9 mouse cellular contexts compared by ENCODE assay signal in genomic region chr1:180225500-180226220, GRCm38 (mm10). TPM values are rescaled to one million over a fixed set of nuclear protein-coding genes. Genes with fewer than 3 reads are reported as not detected.
DNase-seq lines count a peak whose midpoint lies in the region; ATAC-seq and TF ChIP-seq lines count a peak whose summit lies in the region.
"Had no signal": no experiment of that assay in that cellular context is flagged by ENCODE, and none has a peak within 500 bp of the region (broad histone marks: within the 10 kb centered on the region; RNA-seq: fewer than 3 reads in every experiment).

No protein-coding gene starts in this region.

- 7% methylated on average over 21 of the region's 21 CpGs for WGBS in intestine, postnatal 0 days
- WGBS in neural tube, embryonic 12.5 days = 15% methylated on average over 21 of the region's 21 CpGs

- peak; percentile 96 for ATAC-seq in intestine, postnatal 0 days
- peak; percentile 80 for ATAC-seq in neural tube, embryonic 12.5 days (ENCODE audit: low FRiP score, low read depth)
- ATAC-seq: Patski had no signal

- H3K4me1 ChIP-seq in intestine, postnatal 0 days (replicated peaks; ENCODE audit: control insufficient read depth, insufficient read depth, low read length) = 0 out of 2 replicates have a peak, but pooled peaks cover 3% of the 10 kb centered on the region
- H3K4me1 ChIP-seq in neural tube, embryonic 12.5 days = peaks cover 6% of the 10 kb centered on the region; the same call in 1 of the 2 replicates

- peaks cover 4% of the 10 kb centered on the region; the same call in 1 of the 2 replicates for H3K9me3 ChIP-seq in intestine, postnatal 0 days (ENCODE audit: control insufficient read depth)
- peaks cover 4% of the 10 kb centered on the region; the same call in 1 of the 2 replicates for H3K9me3 ChIP-seq in neural tube, embryonic 12.5 days

- peak overlapping the region; percentile 43 for H3K4me3 ChIP-seq in intestine, postnatal 0 days (ENCODE audit: low read depth, low read length)
- H3K4me3 ChIP-seq in neural tube, embryonic 12.5 days = peak overlapping the region; percentile 38

- H3K36me3 ChIP-seq in intestine, postnatal 0 days (ENCODE audit: control insufficient read depth, insufficient read depth) = no peaks in the 10 kb centered on the region
- no peaks in the 10 kb centered on the region for H3K36me3 ChIP-seq in neural tube, embryonic 12.5 days

- intact Hi-C loops in left cerebral cortex, postnatal 4 days (cut with DNase I) = no loop called here
- intact Hi-C loops in gastrocnemius, postnatal 14 days (cut with DNase I; ENCODE audit: low total_unique reads) = no loop called here

- DNase-seq in left cerebral cortex, postnatal 4 days = peak; percentile 45
- DNase-seq in left cerebral cortex, adult 9 months (ENCODE audit: low spot score in 2 of 2) = no peak
- peak; percentile 77 to 90 for DNase-seq in cerebellum, postnatal 25 days
- DNase-seq in gastrocnemius, postnatal 14 days = peak; percentile 62
- peak; percentile 82 to 84 for DNase-seq in lung, adult 18-20 months
- peak; percentile 84 for DNase-seq in thymus, postnatal 14 days

- no peak for TF ChIP-seq CTCF in intestine, postnatal 0 days (IDR thresholded peaks at IDR 0.05; ENCODE audit: low read depth)

- no peaks in the 10 kb centered on the region for H3K27me3 ChIP-seq in intestine, postnatal 0 days (replicated peaks; ENCODE audit: control insufficient read depth, insufficient read depth, low read length)
- no peaks in the 10 kb centered on the region for H3K27me3 ChIP-seq in neural tube, embryonic 12.5 days (replicated peaks)
- H3K27me3 ChIP-seq: Patski had no signal

- peak overlapping the region; percentile 81 for H3K27ac ChIP-seq in intestine, postnatal 0 days (ENCODE audit: low read depth, low read length)
- H3K27ac ChIP-seq in neural tube, embryonic 12.5 days = no peak overlapping the region

- peak overlapping the region; percentile 68 for H3K4me2 ChIP-seq in intestine, postnatal 0 days (replicated peaks; ENCODE audit: low read depth)
- peak overlapping the region; percentile 73 for H3K4me2 ChIP-seq in neural tube, embryonic 12.5 days (replicated peaks)

- peak overlapping the region; percentile 45 for H3K9ac ChIP-seq in intestine, postnatal 0 days (ENCODE audit: low read depth, low read length)
- peak overlapping the region; percentile 47 for H3K9ac ChIP-seq in neural tube, embryonic 12.5 days

RNA-seq across cellular contexts. Expression of gene Coq8a, which starts 26.3 kb away (rescaled TPM):
- 1 to 10 TPM; 6.1 to 7.1 TPM for total RNA-seq in left cerebral cortex, postnatal 4 days (2021)
- total RNA-seq in gastrocnemius, postnatal 14 days (2021) = 100 to 1,000 TPM; 498 to 743 TPM
- polyA plus RNA-seq in intestine, postnatal 0 days (2015; fragmentation: Nextera tagmentation; extraction: Ambion mirVana) = 28.6 and 29.7 TPM in 2 replicates
- 3.7 and 4.0 TPM in 2 replicates for polyA plus RNA-seq in neural tube, embryonic 12.5 days (2016; fragmentation: Nextera tagmentation; extraction: Ambion mirVana)

RNA-seq across cellular contexts. Expression of gene Psen2, which starts 37.6 kb away (rescaled TPM):
- total RNA-seq in left cerebral cortex, postnatal 4 days (2021) = 10 to 100 TPM; 17.4 to 21.1 TPM
- 10 to 100 TPM in 1 of 2 experiments, 1 to 10 TPM in 1; 10.0 to 10.3 TPM for total RNA-seq in gastrocnemius, postnatal 14 days (2021)
- polyA plus RNA-seq in intestine, postnatal 0 days (2015; fragmentation: Nextera tagmentation; extraction: Ambion mirVana) = 12.3 and 14.8 TPM in 2 replicates
- polyA plus RNA-seq in neural tube, embryonic 12.5 days (2016; fragmentation: Nextera tagmentation; extraction: Ambion mirVana) = 8.0 and 9.5 TPM in 2 replicates

Comparison
In these comparisons a context has a peak if more than half of its experiments do, and no peak if none do; other contexts are left out.
1. DNase-seq: peak in left cerebral cortex, postnatal 4 days (single experiment), cerebellum, postnatal 25 days (2 of 2), gastrocnemius, postnatal 14 days (single experiment), lung, adult 18-20 months (2 of 2) and thymus, postnatal 14 days (single experiment); none in left cerebral cortex, adult 9 months (0 of 2).
2. RNA of gene Coq8a, which starts 26.3 kb away (total RNA-seq): 498 to 743 TPM in gastrocnemius, postnatal 14 days; 6.1 to 7.1 TPM in left cerebral cortex, postnatal 4 days; every median in the first group is over 10 times any median in the second.